Mouse (Mus musculus) neural tube, embryonic 15.5 days (tissue): Measurements from ENCODE around the gene Usp36. TPM values are rescaled to one million over a fixed set of nuclear protein-coding genes. Genes with fewer than 3 reads are reported as not detected.

ENCODE experiments used
- ATAC-seq: fragments of 200-750 bp; cut with Nextera tagmentation; 2 replicates; pipeline ENCODE4 v1.8.0; 2017; ENCODE audit warnings: mild to moderate bottlenecking, moderate TSS enrichment, moderate library complexity; ENCODE audit not compliant: low FRiP score
- H3K27ac ChIP-seq: fragments of 300-500 bp; sonication (generic); replicated peaks from 2 replicates; pipeline ENCODE4 v1.5.1; 2015; ENCODE audit warnings: mild to moderate bottlenecking, inconsistent platforms
- H3K27me3 ChIP-seq: fragments of 300-500 bp; sonication (generic); replicated peaks from 2 replicates; pipeline ENCODE4 v1.6.1; 2015; ENCODE audit warnings: inconsistent platforms
- H3K36me3 ChIP-seq: fragments of 300-500 bp; sonication (generic); 2 replicates; pipeline ENCODE4 v1.6.1; 2015; ENCODE audit warnings: inconsistent platforms
- H3K4me1 ChIP-seq: fragments of 300-500 bp; sonication (generic); 2 replicates; pipeline ENCODE4 v1.6.1; 2015; ENCODE audit warnings: inconsistent platforms
- H3K4me2 ChIP-seq: fragments of 300-500 bp; sonication (generic); 2 replicates; pipeline ENCODE4 v1.6.1; 2015; ENCODE audit warnings: inconsistent platforms, mild to moderate bottlenecking, moderate library complexity
- H3K4me3 ChIP-seq: fragments of 300-500 bp; sonication (generic); replicated peaks from 2 replicates; pipeline ENCODE4 v1.5.1; 2015; ENCODE audit warnings: mild to moderate bottlenecking, inconsistent platforms
- H3K9ac ChIP-seq: fragments of 300-500 bp; sonication (generic); replicated peaks from 2 replicates; pipeline ENCODE4 v1.6.1; 2015; ENCODE audit warnings: mild to moderate bottlenecking, inconsistent platforms
- H3K9me3 ChIP-seq: fragments of 300-500 bp; sonication (generic); replicated peaks from 2 replicates; pipeline ENCODE4 v1.6.1; 2016; ENCODE audit warnings: inconsistent platforms
- WGBS: fragments of 180-500 bp; shearing (Covaris S2); methylation state at CpG from one replicate; pipeline ENCODE4 v1.1.7; 2015; ENCODE audit warnings: mixed read lengths; 5-methylcytosine and 5-hydroxymethylcytosine counted together
- polyA plus RNA-seq: library from polyadenylated mRNA; unstranded; fragments of >200 nt; fragmentation: Nextera tagmentation; extraction: Ambion mirVana; gene quantifications from 2 replicates; pipeline ENCODE4 v1.2.1, GENCODE M21; 2015

The Usp36 gene
- polyA plus RNA-seq, 1 experiment from 2014 or later = 19.5 TPM

DNA sequence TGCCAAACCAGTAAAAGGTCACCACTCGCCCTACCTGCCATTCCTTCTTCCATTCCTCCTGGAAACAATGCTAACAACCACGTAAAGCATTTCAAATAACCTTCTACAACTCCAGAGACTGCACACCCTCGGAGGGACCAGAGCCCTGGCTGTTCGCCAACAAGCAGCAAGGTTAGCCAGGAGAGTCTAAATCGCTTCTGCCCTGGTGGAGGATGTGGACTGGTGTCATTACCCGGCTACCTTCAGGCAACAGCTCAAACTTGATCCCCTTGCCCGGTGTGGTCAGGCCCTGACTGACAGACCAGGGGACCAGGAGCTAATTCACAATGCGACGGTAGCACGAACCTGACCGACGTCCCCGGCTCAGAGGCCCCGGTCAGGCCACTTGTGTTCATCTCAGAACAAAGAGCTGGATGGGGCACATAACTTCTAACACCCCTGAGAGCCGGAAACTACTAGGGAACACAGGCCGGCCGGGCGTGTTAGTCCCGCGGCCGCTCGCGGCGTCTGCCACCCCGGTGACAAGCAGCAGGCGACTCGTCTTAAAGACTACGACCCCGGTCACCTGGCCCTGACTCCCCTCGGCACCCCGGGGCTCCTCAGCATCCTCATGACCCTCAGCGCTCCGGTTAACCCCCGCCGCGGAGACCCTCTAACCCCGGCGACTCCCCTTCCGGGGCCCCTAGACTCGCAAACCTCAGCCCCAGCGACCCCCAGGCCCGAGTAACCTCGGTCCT, 42.5 kb downstream of the Usp36 start:
- peaks cover 28% of the 10 kb centered on the region for H3K4me1 ChIP-seq
- peak overlapping the region; percentile 79 for H3K9ac ChIP-seq
- peak overlapping the region; percentile 77 for H3K27ac ChIP-seq
- no peak; the same call in none of the 2 replicates for ATAC-seq
- 2% methylated on average over 43 of the region's 43 CpGs for WGBS
- H3K9me3 ChIP-seq = no peaks in the 10 kb centered on the region
- H3K4me2 ChIP-seq = peak overlapping the region; percentile 88
- H3K4me3 ChIP-seq = peak overlapping the region; percentile 85
- H3K36me3 ChIP-seq = no peaks in the 10 kb centered on the region
- H3K27me3 ChIP-seq = no peaks in the 10 kb centered on the region

DNA sequence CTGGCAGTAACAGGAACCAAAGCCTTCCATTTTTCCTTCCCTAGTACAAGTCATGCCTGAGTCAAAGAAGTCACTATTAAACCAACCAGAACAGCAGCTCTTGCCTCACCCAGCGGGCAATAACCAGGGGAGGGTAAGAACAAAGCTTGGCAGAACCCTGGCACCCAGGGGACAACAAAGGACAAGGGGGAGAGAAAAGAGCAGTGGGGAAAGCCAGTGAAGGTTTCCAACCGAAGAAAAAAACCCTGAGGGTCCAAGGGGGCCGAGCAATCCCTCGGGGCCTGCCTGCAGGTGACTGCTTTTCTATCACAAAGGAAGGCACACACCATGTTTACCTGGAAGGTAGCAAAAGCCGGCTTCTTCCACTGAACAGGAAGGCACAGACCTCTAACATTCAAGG, 43.3 kb downstream of the Usp36 start:
- Histone ChIP-seq H3K4me1 (peaks cover 36% of the 10 kb centered on the region), H3K4me3 (peak overlapping the region; percentile 85), H3K9me3 (no peaks in the 10 kb centered on the region), H3K36me3 (no peaks in the 10 kb centered on the region), H3K27me3 (no peaks in the 10 kb centered on the region), H3K4me2 (peak overlapping the region; percentile 88), H3K27ac (no peak overlapping the region), H3K9ac (peak overlapping the region; percentile 79)
- no peak for ATAC-seq
- WGBS = 47% methylated on average over 5 of the region's 5 CpGs

DNA sequence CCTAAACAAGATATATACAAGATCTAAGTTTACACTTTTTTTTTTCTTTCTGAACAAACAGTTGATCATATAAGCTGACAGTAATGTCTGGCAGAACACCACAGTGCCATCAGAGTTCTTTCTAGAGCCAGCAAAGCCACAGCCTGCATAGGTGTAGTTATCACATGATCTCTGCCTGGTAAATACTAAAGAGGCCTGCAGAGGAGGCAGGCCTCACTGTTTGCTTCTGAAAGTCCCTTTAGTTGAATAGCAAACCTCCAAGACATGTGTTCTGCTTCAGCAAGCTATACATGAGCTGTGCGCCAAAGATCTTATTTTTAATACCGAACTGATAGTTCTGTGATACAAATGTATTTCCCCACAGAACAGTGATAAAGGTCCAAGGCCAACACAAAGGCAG, 44.9 kb downstream of the Usp36 start:
- no peak overlapping the region for H3K9ac ChIP-seq
- H3K27me3 ChIP-seq = no peaks in the 10 kb centered on the region
- no peak overlapping the region for H3K4me3 ChIP-seq
- no peak for ATAC-seq
- peaks cover 38% of the 10 kb centered on the region for H3K4me1 ChIP-seq
- no peak overlapping the region for H3K27ac ChIP-seq
- WGBS = 98% methylated on average over 2 of the region's 2 CpGs
- H3K9me3 ChIP-seq = no peaks in the 10 kb centered on the region
- no peak overlapping the region for H3K4me2 ChIP-seq
- H3K36me3 ChIP-seq = no peaks in the 10 kb centered on the region

DNA sequence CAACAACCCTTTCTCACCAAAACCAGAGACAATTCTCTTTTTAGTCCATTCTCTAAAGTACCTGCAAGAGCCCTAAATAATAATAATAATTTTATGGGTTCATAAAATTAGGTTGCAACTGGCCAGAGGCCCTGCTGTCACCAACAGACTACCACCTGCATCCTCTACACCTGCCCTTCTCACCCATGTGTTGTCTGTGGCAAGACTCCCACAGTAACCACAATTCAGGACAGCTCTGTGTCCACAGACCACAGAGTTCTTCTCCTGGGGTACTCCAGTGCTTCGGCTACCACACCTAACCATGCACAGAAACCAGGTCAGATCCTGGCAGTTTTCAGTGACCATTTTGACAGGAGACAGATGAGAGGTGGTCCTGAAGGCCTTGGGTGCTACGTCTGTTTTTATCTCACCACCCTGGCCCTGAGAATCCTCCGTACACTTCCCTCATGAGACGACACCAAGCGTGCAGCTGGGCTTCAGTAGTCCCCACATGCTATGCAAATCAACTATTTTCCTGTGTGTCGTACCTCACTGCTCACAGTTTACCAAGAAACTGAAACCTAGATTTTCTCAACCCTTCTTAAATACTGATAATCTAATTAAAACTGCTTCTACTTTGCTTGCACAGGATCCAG, 46.3 kb downstream of the Usp36 start:
- H3K9ac ChIP-seq = no peak overlapping the region
- H3K4me2 ChIP-seq = no peak overlapping the region
- H3K9me3 ChIP-seq = no peaks in the 10 kb centered on the region
- H3K27ac ChIP-seq = no peak overlapping the region
- no peaks in the 10 kb centered on the region for H3K27me3 ChIP-seq
- H3K36me3 ChIP-seq = no peaks in the 10 kb centered on the region
- no peak overlapping the region for H3K4me3 ChIP-seq
- H3K4me1 ChIP-seq = peaks cover 44% of the 10 kb centered on the region
- ATAC-seq = no peak
- WGBS = 80% methylated on average over 6 of the region's 6 CpGs

DNA sequence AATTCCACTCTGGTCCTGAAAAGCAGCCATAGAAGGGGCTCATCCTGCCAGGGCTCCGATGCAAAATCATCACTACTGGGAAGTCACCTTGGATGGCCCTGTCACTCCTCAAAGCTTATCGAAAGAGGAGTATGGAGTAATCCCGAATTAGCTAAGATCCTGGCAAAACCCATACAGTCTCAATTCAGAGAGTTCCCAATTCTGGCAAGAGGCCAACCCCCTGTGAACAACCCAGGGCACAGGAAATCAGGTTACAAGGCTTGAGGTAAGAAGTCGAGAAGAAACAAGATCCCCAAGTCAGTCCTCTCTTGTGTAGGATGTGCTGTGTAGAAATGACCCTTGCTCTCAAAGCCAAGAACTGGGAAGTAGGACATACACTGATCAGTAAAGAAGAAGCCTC, 47.5 kb downstream of the Usp36 start:
- 77% methylated on average over 4 of the region's 4 CpGs for WGBS
- Histone ChIP-seq H3K36me3 (no peaks in the 10 kb centered on the region), H3K9me3 (no peaks in the 10 kb centered on the region), H3K9ac (no peak overlapping the region), H3K4me1 (peaks cover 42% of the 10 kb centered on the region), H3K4me2 (no peak overlapping the region), H3K27ac (no peak overlapping the region), H3K4me3 (no peak overlapping the region), H3K27me3 (no peaks in the 10 kb centered on the region)
- ATAC-seq = no peak

DNA sequence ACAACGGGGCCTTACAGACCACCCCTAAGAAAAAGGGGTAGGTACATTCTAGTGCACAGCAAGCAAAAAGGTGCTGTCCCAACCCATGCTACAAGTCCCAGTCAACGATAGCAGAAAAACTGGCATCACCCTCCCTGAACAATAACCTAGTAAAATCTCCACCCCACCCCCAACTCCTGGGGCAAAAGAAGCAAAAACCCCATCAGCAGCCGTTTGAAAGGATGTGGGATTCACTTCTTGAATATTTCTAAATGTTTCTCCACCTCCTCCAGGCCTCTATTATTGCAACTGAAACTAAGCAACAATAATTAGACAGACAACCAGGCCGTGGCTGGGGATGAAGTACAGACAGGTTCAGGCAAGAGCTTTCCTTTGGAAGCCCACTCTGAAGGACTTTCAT, 49.7 kb downstream of the Usp36 start:
- WGBS = 84% methylated on average over 4 of the region's 4 CpGs
- Histone ChIP-seq H3K4me1 (peaks cover 32% of the 10 kb centered on the region), H3K4me2 (no peak overlapping the region), H3K27me3 (no peaks in the 10 kb centered on the region), H3K9ac (no peak overlapping the region), H3K9me3 (no peaks in the 10 kb centered on the region), H3K4me3 (no peak overlapping the region), H3K36me3 (no peaks in the 10 kb centered on the region), H3K27ac (no peak overlapping the region)
- no peak for ATAC-seq

DNA sequence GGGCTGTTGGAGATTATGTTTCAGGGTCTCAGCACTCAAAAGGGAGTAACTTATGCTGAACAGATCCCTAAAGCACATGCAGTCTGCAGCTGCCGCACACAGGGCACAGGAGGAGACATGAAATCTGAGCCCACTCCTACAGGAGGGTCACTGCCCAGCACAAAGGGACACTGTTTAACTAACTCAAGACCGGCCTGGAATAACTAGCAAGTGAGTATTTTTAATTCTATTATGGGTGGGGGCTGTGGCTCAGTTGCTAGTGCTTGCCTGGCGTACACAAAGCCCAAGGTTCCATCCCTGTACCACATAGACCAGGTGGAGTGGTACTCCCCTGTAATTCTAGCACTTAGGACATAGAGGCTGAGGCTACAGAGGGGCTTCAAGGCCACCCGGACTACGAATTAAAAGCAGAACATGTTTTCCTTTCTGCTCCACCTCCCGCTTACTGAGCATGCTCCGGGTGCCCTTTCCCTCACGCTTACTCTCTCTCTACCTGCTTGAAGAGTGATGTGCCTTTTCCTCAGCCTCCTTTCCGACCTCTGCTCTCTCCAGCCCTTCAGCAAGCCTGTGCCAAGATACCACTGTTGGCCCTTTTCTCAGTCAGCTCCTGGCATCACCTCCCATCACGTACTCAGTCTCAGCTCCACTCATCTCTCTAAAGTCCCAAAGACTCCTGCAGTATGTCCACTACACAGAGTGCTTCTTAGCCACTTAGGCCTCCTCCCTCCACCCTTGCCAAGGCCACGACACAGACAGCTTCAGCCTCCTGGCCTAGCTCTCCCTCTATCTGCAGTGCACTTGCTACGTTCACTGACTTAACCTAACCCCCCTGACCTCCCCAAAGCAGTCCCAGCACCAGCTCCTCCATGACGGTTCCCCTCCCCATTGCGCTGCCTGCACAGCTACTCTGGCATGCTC, 50.5 kb downstream of the Usp36 start:
- H3K4me3 ChIP-seq = no peak overlapping the region
- WGBS = 66% methylated on average over 14 of the region's 14 CpGs
- H3K36me3 ChIP-seq = no peaks in the 10 kb centered on the region
- H3K27me3 ChIP-seq = no peaks in the 10 kb centered on the region
- H3K9me3 ChIP-seq = no peaks in the 10 kb centered on the region
- H3K4me2 ChIP-seq = no peak overlapping the region
- H3K4me1 ChIP-seq = peaks cover 32% of the 10 kb centered on the region
- no peak for ATAC-seq
- H3K27ac ChIP-seq = no peak overlapping the region; the same call in 1 of the 2 replicates
- no peak overlapping the region for H3K9ac ChIP-seq

DNA sequence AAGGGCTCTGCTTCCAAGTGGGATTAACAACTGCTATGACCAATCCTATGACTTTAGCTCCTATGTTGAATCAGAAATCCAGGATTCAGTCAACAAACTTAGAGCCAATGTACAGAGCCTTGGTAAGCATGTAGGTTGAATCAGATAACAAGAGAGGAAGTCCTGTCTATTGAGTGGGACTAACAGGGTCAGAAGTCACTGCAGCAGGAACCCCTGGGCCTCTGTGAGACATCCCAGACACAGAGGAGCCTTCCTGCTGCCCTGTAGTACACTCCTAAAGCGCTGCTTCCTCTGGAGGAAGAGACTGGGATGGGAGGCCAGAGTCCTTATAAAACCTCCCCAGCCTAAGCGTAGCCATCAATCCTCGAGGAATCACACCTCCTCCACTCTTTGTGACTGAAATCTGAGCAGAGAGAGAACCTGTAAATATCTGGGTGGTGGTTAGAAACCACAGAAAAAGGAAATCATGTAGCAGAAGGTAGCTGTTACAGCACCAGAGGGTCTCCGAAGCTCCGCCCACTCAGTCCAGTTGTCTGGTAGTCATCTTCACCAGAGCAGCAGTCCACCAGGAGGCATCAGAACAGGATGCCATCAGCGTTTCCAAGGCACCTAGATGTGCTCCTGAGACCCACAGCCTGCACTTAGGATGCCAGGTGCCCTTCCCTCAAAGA, 53.4 kb downstream of the Usp36 start:
- WGBS = 78% methylated on average over 6 of the region's 6 CpGs

DNA sequence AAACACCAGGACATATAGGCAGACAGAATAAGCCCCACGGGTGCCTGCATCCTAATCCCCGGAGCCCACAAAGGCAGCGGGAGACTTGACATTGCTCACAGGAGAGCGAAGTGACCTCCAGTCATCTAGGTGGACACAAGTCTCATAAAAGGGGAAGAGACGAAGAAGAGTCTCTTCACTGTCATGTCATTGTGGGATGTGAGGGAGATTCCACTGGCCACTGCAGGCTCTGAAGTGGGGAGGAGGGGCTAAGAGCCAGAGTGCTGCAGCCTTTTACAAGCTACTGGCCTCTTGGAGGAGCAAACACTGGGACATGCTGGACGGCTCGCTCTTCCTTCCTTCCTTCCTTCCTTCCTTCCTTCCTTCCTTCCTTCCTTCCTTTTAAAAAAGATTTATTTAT, 55.1 kb downstream of the Usp36 start:
- no peak for ATAC-seq
- no peak overlapping the region for H3K4me3 ChIP-seq
- H3K4me2 ChIP-seq = no peak overlapping the region
- 78% methylated on average over 7 of the region's 7 CpGs for whole genome bisulfite sequencing
- H3K9me3 ChIP-seq = no peaks in the 10 kb centered on the region
- no peak overlapping the region for H3K27ac ChIP-seq
- no peaks in the 10 kb centered on the region for H3K27me3 ChIP-seq
- no peak overlapping the region for H3K9ac ChIP-seq
- H3K4me1 ChIP-seq = peaks cover 26% of the 10 kb centered on the region
- no peaks in the 10 kb centered on the region for H3K36me3 ChIP-seq

More for the DNA sequence above, 53.4 kb downstream of the Usp36 start:
- Histone ChIP-seq H3K4me3 (no peak overlapping the region), H3K9ac (no peak overlapping the region), H3K27ac (no peak overlapping the region), H3K4me1 (peaks cover 30% of the 10 kb centered on the region), H3K9me3 (no peaks in the 10 kb centered on the region), H3K36me3 (no peaks in the 10 kb centered on the region), H3K27me3 (no peaks in the 10 kb centered on the region), H3K4me2 (no peak overlapping the region)
- ATAC-seq = no peak

DNA sequence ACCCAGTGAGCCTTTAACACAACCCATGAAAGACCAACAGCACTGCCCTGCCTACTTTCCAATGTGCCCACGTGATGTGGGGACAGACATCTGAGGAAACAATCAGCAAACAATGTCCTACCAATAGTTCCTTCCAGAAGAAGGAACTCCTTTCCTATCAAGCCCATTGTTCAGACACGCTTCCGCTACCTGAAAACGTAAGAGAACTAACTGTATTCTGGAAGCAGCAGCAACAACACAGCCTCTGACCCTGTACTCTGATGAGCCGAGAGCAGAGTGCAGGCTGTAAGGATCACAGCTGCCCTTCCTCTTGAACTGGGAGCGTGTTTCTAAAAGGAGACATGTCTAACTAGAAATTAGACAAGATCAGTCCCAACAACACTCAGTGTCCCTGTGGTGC, 55.5 kb downstream of the Usp36 start:
- Histone ChIP-seq H3K27me3 (no peaks in the 10 kb centered on the region), H3K4me3 (no peak overlapping the region), H3K4me2 (no peak overlapping the region), H3K36me3 (no peaks in the 10 kb centered on the region), H3K9ac (no peak overlapping the region), H3K27ac (no peak overlapping the region), H3K4me1 (peaks cover 21% of the 10 kb centered on the region), H3K9me3 (no peaks in the 10 kb centered on the region)
- no peak for ATAC-seq
- 83% methylated on average over 6 of the region's 6 CpGs for WGBS

DNA sequence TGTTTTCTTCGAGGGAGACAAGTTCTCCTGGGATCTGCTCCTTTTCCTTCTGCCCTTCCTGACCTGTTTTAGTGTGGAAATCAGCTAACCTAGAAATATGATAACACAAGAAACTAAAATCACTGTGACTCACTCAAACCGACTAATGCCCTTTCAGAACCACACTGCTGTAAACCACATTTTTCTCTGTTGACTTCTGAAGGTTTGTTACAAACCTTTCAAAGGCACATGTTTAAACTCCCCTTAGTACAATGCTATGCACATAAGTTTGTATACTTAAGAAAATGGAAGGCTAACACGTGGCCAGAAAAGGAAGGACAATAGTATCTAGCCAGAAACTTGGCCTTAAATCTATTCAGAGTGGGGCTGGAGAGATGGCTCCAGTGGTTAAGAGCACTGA, 56.1 kb downstream of the Usp36 start:
- Histone ChIP-seq H3K27me3 (no peaks in the 10 kb centered on the region), H3K4me3 (no peak overlapping the region), H3K36me3 (no peaks in the 10 kb centered on the region), H3K27ac (no peak overlapping the region), H3K9ac (no peak overlapping the region), H3K4me1 (peaks cover 17% of the 10 kb centered on the region), H3K4me2 (no peak overlapping the region), H3K9me3 (no peaks in the 10 kb centered on the region)
- WGBS = 69% methylated on average over 3 of the region's 3 CpGs
- ATAC-seq = no peak
